Mouse (Mus musculus) hindbrain, embryonic 10.5 days (tissue): ENCODE measurements at regions not wholly inside any gene's neighbourhood (a gene's known extent, or its start where the extent isn't known, plus 50 kb on each side); places are given as distances from the start of the nearest gene placed in this dataset.

Experiments
- DNase-seq: peaks from one replicate; pipeline ENCODE4 v3.0.0-alpha.2; 2017; ENCODE audit warnings: low spot score
- H3K27ac ChIP-seq: fragments of 300-500 bp; sonication (generic); 2 replicates; pipeline ENCODE4 v1.5.1; 2016; ENCODE audit warnings: mild to moderate bottlenecking, moderate library complexity
- H3K27me3 ChIP-seq: fragments of 300-500 bp; sonication (generic); 2 replicates; pipeline ENCODE4 v1.6.1; 2016; ENCODE audit warnings: mild to moderate bottlenecking; ENCODE audit not compliant: poor library complexity, insufficient read depth, severe bottlenecking
- H3K36me3 ChIP-seq: fragments of 300-500 bp; sonication (generic); 2 replicates; pipeline ENCODE4 v1.6.1; 2016; ENCODE audit warnings: mild to moderate bottlenecking, moderate library complexity
- H3K4me1 ChIP-seq: fragments of 300-500 bp; sonication (generic); replicated peaks from 2 replicates; pipeline ENCODE4 v1.6.1; 2016; ENCODE audit warnings: mild to moderate bottlenecking
- H3K4me3 ChIP-seq: fragments of 300-500 bp; sonication (generic); 2 replicates; pipeline ENCODE4 v1.5.1; 2016; ENCODE audit warnings: mild to moderate bottlenecking, moderate library complexity
- H3K9me3 ChIP-seq: fragments of 300-500 bp; sonication (generic); 2 replicates; pipeline ENCODE4 v1.6.1; 2016; ENCODE audit warnings: mild to moderate bottlenecking, moderate library complexity
- WGBS: fragments of 180-500 bp; shearing (Covaris S2); methylation state at CpG from one replicate; pipeline ENCODE4 v1.1.7; 2016; 5-methylcytosine and 5-hydroxymethylcytosine counted together

- H3K4me1 ChIP-seq, result no peaks in the 10 kb centered on the region
- H3K4me3 ChIP-seq, result no peak overlapping the region
- H3K27ac ChIP-seq, result no peak overlapping the region
- 83% methylated on average over 6 of the region's 6 CpGs for WGBS
- DNase-seq, result no peak
- no peaks in the 10 kb centered on the region for H3K27me3 ChIP-seq
- no peaks in the 10 kb centered on the region for H3K36me3 ChIP-seq
- no peaks in the 10 kb centered on the region for H3K9me3 ChIP-seq
Measured at GRCm38 (mm10) chr3:56590071-56590470, 406.6 kb upstream of the Nbea start.

- no peaks in the 10 kb centered on the region for H3K9me3 ChIP-seq
- H3K27me3 ChIP-seq, result no peaks in the 10 kb centered on the region
- DNase-seq, result peak; percentile 16
- no peaks in the 10 kb centered on the region for H3K4me1 ChIP-seq
- no peak overlapping the region for H3K27ac ChIP-seq
- no peaks in the 10 kb centered on the region for H3K36me3 ChIP-seq
- no peak overlapping the region for H3K4me3 ChIP-seq
- 53% methylated on average over 5 of the region's 5 CpGs for WGBS
Measured at GRCm38 (mm10) chr3:56575422-56575821, 391.9 kb upstream of the Nbea start.

- Histone ChIP-seq H3K4me1 (no peaks in the 10 kb centered on the region), H3K27me3 (no peaks in the 10 kb centered on the region), H3K27ac (no peak overlapping the region), H3K36me3 (no peaks in the 10 kb centered on the region), H3K4me3 (no peak overlapping the region), H3K9me3 (no peaks in the 10 kb centered on the region)
- WGBS, result 89% methylated on average over 2 of the region's 2 CpGs
- DNase-seq, result no peak
Measured at GRCm38 (mm10) chr3:56536178-56536577, 352.7 kb upstream of the Nbea start.

GRCm38 (mm10) chr3:56504445-56504844 is 320.9 kb upstream of the Nbea start:
- 100% methylated on average over 1 of the region's 1 CpGs for WGBS
- no peaks in the 10 kb centered on the region for H3K36me3 ChIP-seq

GRCm38 (mm10) chr3:56499301-56499700 is 315.8 kb upstream of the Nbea start:
- H3K4me3 ChIP-seq, result no peak overlapping the region
- 79% methylated on average over 1 of the region's 1 CpGs for WGBS
- DNase-seq, result no peak
- no peaks in the 10 kb centered on the region for H3K36me3 ChIP-seq
- no peaks in the 10 kb centered on the region for H3K9me3 ChIP-seq
- H3K27me3 ChIP-seq, result no peaks in the 10 kb centered on the region
- H3K4me1 ChIP-seq, result peaks cover 4% of the 10 kb centered on the region
- H3K27ac ChIP-seq, result no peak overlapping the region

More at GRCm38 (mm10) chr3:56504445-56504844, 320.9 kb upstream of the Nbea start:
- Histone ChIP-seq H3K9me3 (no peaks in the 10 kb centered on the region), H3K4me1 (no peaks in the 10 kb centered on the region), H3K4me3 (no peak overlapping the region), H3K27ac (no peak overlapping the region), H3K27me3 (no peaks in the 10 kb centered on the region)
- DNase-seq, result no peak

- H3K9me3 ChIP-seq, result no peaks in the 10 kb centered on the region
- no peak overlapping the region for H3K4me3 ChIP-seq
- H3K27me3 ChIP-seq, result no peaks in the 10 kb centered on the region
- peaks cover 14% of the 10 kb centered on the region for H3K4me1 ChIP-seq
- 23% methylated on average over 1 of the region's 1 CpGs for WGBS
- no peaks in the 10 kb centered on the region for H3K36me3 ChIP-seq
- peak; percentile 26 for DNase-seq
- peak overlapping the region; percentile 53 for H3K27ac ChIP-seq
Measured at GRCm38 (mm10) chr3:56493937-56494336, 310.4 kb upstream of the Nbea start.

- H3K36me3 ChIP-seq, result no peaks in the 10 kb centered on the region
- 82% methylated on average over 5 of the region's 5 CpGs for WGBS
- DNase-seq, result no peak
Measured at GRCm38 (mm10) chr3:56489154-56489553, 305.7 kb upstream of the Nbea start.

GRCm38 (mm10) chr3:56485550-56486400 is 302.3 kb upstream of the Nbea start:
- Histone ChIP-seq H3K27me3 (no peaks in the 10 kb centered on the region), H3K36me3 (no peaks in the 10 kb centered on the region), H3K4me3 (no peak overlapping the region), H3K27ac (no peak overlapping the region), H3K9me3 (no peaks in the 10 kb centered on the region), H3K4me1 (peaks cover 4% of the 10 kb centered on the region; the same call in 1 of the 2 replicates)
- DNase-seq, result no peak
- WGBS, result 75% methylated on average over 12 of the region's 12 CpGs

More at GRCm38 (mm10) chr3:56489154-56489553, 305.7 kb upstream of the Nbea start:
- Histone ChIP-seq H3K27ac (no peak overlapping the region), H3K4me3 (no peak overlapping the region), H3K9me3 (no peaks in the 10 kb centered on the region), H3K27me3 (no peaks in the 10 kb centered on the region), H3K4me1 (peaks cover 13% of the 10 kb centered on the region)

- Histone ChIP-seq H3K27me3 (no peaks in the 10 kb centered on the region), H3K4me1 (peaks cover 8% of the 10 kb centered on the region), H3K27ac (no peak overlapping the region), H3K36me3 (no peaks in the 10 kb centered on the region), H3K4me3 (no peak overlapping the region), H3K9me3 (no peaks in the 10 kb centered on the region)
- WGBS, result 92% methylated on average over 8 of the region's 8 CpGs
- no peak for DNase-seq
Measured at GRCm38 (mm10) chr3:56484096-56484495, 300.6 kb upstream of the Nbea start.

GRCm38 (mm10) chr3:56483370-56483769 is 299.9 kb upstream of the Nbea start:
- Histone ChIP-seq H3K4me3 (no peak overlapping the region), H3K27me3 (no peaks in the 10 kb centered on the region), H3K9me3 (no peaks in the 10 kb centered on the region), H3K4me1 (peaks cover 8% of the 10 kb centered on the region), H3K27ac (no peak overlapping the region), H3K36me3 (no peaks in the 10 kb centered on the region)
- DNase-seq, result no peak
- 65% methylated on average over 4 of the region's 4 CpGs for WGBS

- 59% methylated on average over 1 of the region's 1 CpGs for WGBS
- Histone ChIP-seq H3K4me3 (no peak overlapping the region), H3K27ac (no peak overlapping the region), H3K36me3 (no peaks in the 10 kb centered on the region), H3K27me3 (no peaks in the 10 kb centered on the region), H3K4me1 (peaks cover 9% of the 10 kb centered on the region), H3K9me3 (no peaks in the 10 kb centered on the region)
- no peak for DNase-seq
Measured at GRCm38 (mm10) chr3:56479529-56479928, 296.0 kb upstream of the Nbea start.

GRCm38 (mm10) chr3:56478544-56479140 is 295.1 kb upstream of the Nbea start:
- no peak for DNase-seq

More at GRCm38 (mm10) chr3:56478544-56479140, 295.1 kb upstream of the Nbea start:
- Histone ChIP-seq H3K27ac (no peak overlapping the region), H3K27me3 (no peaks in the 10 kb centered on the region), H3K9me3 (no peaks in the 10 kb centered on the region), H3K4me1 (peaks cover 9% of the 10 kb centered on the region), H3K36me3 (no peaks in the 10 kb centered on the region), H3K4me3 (no peak overlapping the region)
- 86% methylated on average over 6 of the region's 6 CpGs for WGBS
